Mouse (Mus musculus): ENCODE results near the gene Sugp1. TPM values are rescaled to one million over a fixed set of nuclear protein-coding genes. Genes with fewer than 3 reads are reported as not detected.
A peak's percentile ranks its signal among the peaks of the same experiment; 100 is the strongest.
"Not testable (repeated sequence)": the region's sequence is repeated elsewhere in the genome, so short reads cannot be mapped to it uniquely, and the experiment has no call there.

The Sugp1 gene
- 10.8 and 11.1 TPM in 2 replicates for polyA plus RNA-seq (2012; rRNA removed)

GRCm38 (mm10) chr8:70042583-70043455, at the start of gene Sugp1, which contains the start of gene Mau2:
Gene Sugp1 (plus strand): TSS chr8:70042813.
Gene Mau2 (minus strand): TSS chr8:70042734.
- WGBS = under 1% methylated on average over 65 of the region's 65 CpGs
- peak; percentile 79 for DNase-seq (ENCODE audit: low read depth, low spot score)

DNA sequence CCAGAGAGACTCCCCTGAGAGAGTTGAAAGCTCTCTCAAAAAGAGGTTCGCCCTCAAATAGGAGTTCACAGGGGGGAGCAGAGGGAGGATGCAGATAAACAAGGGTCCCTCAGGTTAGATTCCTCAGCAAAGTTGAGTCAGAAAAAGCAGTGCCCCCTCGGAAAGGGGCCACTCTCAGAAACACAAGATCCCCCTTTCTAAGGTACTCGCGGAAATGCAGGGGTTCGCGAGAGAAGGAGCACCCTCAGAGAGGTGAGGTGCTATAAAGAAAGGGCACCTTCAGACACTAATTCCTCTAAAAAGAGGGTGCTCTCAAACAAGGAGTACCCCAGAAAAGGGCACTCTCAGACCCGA, 47.2 kb upstream of the Sugp1 start:
- WGBS = under 1% methylated on average over 7 of the region's 7 CpGs
- no peak for DNase-seq (ENCODE audit: low read depth, low spot score)

DNA sequence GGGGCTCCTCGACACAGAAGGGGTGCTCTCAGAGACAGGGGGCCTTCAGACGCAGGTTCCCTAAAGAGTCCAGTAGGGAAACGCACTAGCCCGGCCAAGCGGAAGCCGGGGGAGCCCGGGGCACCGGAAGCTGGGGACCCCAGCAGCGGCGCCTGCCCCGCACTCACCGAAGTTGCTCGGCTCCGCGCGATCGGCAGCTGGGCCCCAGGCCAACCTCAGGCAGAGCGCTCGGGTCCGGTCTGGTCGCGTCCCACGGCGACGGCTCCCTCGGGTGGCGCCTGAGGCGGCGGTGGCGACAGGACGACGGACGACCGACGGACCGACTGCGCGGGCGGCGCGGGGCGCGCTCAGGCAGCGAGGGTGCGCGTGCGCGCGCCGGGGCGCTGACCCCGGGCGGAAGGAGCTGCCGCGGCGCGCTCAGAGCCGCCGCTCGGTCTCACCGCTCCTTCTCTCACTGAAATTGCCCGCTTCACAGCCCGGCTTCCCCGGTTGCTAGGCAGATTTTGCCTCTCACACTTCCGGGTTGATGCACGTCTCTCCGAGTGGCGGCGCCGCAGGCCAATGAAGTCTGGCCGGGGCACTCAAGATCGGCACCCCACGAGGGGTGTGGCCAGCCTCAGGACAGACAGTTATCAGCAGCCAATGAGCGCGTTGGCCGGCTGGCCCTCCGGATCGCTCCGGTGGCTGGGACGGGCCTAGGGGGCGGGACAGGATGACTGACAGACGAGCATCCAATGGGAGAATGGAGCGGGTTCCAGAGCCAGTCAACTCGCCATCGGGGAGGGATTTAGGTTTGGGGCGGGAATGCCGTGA, 46.6 kb upstream of the Sugp1 start, which contains the start of gene Gatad2a:
Gene Gatad2a (minus strand): TSS at position 609 of the 813 bp plus-strand sequence.
- DNase-seq (ENCODE audit: low read depth, low spot score) = peak; percentile 99
- under 1% methylated on average over 87 of the region's 87 CpGs for WGBS

- no peak for DNase-seq (ENCODE audit: low read depth, low spot score)
- 2% methylated on average over 35 of the region's 35 CpGs for WGBS
These were observed 45.9 kb upstream of the Sugp1 start for GRCm38 (mm10) chr8:69996589-69997285.

DNA sequence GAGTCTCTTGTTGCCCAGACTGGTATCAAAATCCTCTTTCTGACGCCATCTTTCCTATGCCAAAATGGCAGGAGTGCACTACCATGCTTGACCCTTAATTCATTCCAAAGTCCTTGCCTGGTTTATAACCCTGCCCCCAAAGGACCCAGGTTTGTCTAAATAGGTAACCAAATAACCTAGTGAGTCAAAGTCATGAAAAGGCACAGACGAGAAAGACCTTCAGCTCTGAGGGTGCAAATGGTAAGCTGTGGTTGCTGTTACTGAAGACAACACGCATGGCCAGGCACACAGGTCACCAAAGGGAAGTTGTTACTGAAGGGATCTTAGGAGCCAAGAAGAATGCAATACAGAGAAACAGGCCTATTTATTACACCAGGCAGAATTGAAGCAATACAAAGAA, 43.9 kb upstream of the Sugp1 start:
- DNase-seq (ENCODE audit: low read depth, low spot score) = no peak
- WGBS = 93% methylated on average over 3 of the region's 3 CpGs

DNA sequence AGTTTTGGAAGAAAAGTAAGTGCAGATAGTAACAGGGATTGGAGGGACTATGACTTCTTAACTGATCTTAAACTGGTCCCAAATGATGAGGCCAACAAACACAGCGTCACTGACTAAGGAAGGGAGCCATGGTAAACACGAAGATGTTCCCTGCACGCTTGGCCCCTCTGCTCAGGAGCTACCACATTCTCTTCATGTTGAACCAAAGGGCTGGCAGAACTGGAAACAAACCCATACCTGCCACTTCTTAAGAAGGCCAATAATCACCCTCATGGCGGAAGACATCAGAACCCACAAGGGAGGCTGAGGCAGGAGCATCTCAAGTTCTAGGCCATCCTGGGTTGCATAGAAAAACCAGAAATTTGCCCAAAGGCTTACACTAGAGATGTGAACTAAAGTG, 43.4 kb upstream of the Sugp1 start:
- WGBS = 96% methylated on average over 4 of the region's 4 CpGs
- DNase-seq (ENCODE audit: low read depth, low spot score) = no peak

GRCm38 (mm10) chr8:70000226-70000625, 42.4 kb upstream of the Sugp1 start:
- WGBS = 82% methylated on average over 2 of the region's 2 CpGs
- no peak for DNase-seq (ENCODE audit: low read depth, low spot score)

DNA sequence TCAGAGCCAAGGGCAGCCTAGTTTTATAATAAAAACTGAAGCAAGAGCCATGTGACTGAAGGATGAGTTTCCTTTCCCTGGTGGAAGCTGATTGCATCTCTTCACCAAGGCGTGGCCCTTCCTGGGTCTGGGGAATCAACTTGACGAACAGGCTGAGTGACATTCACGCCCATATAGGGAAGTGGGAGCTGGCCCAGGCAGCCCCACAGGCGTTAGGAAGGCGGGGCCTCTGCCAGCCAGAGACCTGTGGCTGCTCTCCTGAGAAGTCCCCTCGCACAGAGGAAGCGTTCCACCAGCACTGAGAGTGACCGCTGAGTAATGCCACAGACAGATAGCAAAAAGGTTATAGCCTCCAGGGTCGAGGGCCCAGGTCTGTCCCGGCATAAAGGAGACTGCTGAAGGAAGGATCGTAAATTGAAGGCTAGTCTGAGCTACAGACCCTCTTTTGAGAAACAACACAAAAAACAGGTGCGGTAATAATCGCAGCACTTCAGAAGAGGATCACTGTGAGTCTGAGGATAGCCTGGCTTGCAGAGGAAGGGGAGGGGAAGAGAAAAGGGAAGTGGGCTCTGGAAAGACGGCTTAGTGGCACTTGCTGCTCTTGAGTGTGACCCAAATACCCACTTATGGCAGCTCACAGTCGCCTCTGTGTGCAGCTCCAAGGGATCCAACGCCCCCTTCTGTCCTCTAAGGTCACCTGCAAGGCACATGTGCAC, 41.3 kb upstream of the Sugp1 start:
- DNase-seq (ENCODE audit: low read depth, low spot score) = peak; percentile 95
- WGBS = under 1% methylated on average over 16 of the region's 16 CpGs

GRCm38 (mm10) chr8:70001892-70002191, 40.8 kb upstream of the Sugp1 start:
- 31% methylated on average over 7 of the region's 7 CpGs for WGBS
- DNase-seq (ENCODE audit: low read depth, low spot score) = not testable (repeated sequence)

DNA sequence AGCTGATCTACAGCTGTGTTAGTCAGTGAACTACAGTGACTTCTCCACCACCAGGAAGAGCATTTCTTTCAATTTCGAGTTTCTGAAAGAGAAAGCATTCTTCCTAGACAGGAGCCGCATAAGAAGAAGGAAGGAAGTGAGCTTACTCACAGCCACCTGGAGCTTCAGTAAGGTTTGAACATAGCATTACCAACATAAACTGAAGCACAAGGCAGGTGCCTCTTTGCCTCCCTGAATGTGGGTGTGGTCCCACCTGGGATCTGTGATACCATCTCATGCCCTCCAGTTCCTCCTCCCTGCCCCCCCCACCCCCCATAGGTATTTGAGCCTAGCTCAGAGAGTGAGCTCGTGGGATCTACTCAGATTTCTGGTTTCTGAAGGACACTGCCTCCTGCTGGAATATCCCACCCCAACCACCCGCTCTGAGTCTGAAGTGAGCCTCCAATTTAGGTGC, 39.4 kb upstream of the Sugp1 start:
- WGBS = 38% methylated on average over 4 of the region's 4 CpGs

DNA sequence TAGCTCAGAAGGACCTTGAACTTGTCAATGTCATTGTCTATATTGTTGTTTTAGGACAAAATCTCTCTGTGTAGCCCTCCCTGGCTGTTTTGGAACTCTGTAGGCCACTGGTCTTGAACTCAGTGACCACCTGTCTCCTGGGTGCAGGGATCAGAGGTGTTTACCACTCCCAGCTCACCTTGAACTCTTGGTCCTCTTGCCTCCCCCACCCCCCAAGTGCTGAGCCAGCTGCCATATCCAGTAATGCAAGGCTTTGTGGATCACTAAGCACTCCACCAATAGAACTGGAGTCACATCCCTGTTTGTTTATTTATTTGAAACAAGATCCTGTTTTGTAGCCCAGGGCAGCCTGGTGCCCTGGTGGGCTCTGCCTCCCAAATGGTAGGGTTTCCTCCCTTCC, 38.3 kb upstream of the Sugp1 start:
- DNase-seq (ENCODE audit: low read depth, low spot score) = no peak

More for the DNA sequence above, 39.4 kb upstream of the Sugp1 start:
- DNase-seq (ENCODE audit: low read depth, low spot score) = no peak

- 53% methylated on average over 2 of the region's 2 CpGs for WGBS
- DNase-seq (ENCODE audit: low read depth, low spot score) = no peak
These were observed 37.4 kb upstream of the Sugp1 start for GRCm38 (mm10) chr8:70005178-70005577.

- DNase-seq (ENCODE audit: low read depth, low spot score) = not testable (repeated sequence)
- 91% methylated on average over 14 of the region's 14 CpGs for WGBS
These were observed 31.8 kb upstream of the Sugp1 start for GRCm38 (mm10) chr8:70010796-70011195.

DNA sequence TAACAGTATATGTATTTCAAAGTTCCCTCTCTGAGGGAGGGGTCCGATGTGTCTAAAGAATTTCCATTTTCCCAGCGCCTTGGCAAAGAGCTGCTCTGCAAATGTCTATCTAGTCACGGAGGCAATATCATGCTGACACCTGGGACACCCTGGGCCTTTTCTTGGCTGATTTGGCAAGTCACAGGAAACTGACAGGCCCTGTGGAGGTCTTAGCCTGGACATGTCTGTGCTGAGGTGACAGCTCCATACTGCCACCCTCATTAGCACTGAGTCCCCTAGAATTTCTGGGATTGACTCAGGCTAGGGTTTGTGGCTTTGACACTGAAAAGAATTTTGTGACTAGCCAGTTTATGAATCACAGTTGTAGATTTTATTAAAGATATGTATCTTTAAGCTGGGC, 30.3 kb upstream of the Sugp1 start:
- 70% methylated on average over 3 of the region's 3 CpGs for whole genome bisulfite sequencing
- DNase-seq (ENCODE audit: low read depth, low spot score) = no peak

DNA sequence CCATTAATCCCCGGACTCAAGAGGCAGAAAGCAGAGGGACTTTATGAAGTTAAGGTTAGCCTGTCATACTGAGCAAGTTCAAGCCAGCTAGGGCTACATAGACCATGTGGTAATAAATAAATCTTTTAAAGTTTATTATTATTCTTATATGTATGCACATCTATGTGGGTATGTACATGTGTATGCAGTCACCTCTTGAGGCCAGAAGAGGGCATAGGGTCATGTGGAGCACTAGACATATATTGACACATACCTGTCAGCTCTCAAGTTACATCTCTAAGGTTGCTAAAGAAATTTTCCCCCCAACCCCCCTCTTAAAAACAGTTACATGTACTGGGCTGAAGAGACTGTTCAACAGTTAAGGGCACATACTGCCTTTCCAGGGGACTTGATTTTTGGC, 29.9 kb upstream of the Sugp1 start:
- no peak for DNase-seq (ENCODE audit: low read depth, low spot score)
- 82% methylated on average over 1 of the region's 1 CpGs for WGBS

- no peak for DNase-seq (ENCODE audit: low read depth, low spot score)
- WGBS = 69% methylated on average over 1 of the region's 1 CpGs
These were observed 27.6 kb upstream of the Sugp1 start for GRCm38 (mm10) chr8:70015017-70015416.

DNA sequence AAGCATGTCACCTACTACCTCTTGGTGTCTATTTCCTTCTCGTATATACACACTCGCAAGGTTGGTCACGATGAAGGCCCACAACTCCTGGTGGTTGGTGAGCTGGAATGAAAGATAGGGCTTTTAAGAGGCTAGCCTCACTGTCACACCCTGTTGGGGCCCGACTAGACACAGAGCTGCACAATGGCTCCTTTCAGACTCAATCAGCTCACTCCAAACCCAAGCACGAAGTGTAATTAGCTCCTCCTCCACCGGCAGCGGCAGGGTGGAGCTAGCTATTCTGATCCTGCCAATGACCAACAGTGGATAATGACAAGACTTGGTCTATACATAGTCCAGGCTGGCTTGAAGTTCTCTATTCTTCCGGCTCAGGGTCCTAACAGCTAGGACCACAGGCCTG, 19.0 kb upstream of the Sugp1 start:
- no peak for DNase-seq (ENCODE audit: low read depth, low spot score)
- WGBS = 43% methylated on average over 8 of the region's 8 CpGs

GRCm38 (mm10) chr8:70026151-70026550, 16.5 kb upstream of the Sugp1 start:
- no peak for DNase-seq (ENCODE audit: low read depth, low spot score)
- WGBS = 59% methylated on average over 2 of the region's 2 CpGs

DNA sequence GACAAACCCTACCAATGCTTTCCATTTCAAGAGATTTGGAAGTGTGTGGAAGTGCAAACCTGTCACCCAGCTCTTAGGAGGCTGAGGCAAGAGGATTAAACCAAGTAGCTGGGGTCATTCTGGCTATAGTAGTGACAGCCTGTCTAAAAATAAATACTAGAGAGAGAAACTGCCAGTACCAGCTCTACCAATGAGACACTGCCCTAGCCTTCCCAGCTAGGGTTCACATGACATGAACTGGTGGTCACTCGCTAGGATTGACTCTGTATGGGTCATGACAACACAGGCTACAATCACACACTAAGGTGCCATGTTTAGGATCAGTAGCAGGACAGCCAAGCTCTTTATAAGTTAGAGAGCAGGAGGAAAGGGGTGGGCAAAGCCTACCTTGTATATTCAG, 12.4 kb upstream of the Sugp1 start:
- WGBS = 93% methylated on average over 1 of the region's 1 CpGs
- no peak for DNase-seq (ENCODE audit: low read depth, low spot score)

DNA sequence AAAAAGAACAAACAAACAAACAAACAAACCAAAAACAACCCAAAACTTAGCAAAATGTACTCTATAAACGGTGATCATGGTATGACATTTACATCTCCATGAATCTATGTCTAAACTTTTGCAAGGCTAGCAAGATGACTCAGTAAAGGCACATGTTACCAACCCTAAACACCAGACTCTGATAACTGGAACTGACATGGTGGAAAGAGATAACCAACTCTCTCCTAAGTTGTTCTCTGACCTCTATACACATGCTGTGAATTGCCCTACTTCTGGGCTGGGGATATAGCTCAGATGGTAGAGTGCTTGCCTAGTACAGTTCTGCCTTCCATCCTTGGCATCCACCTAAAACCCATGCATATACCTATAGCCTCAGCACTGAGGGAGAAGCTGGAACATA, 4.6 kb upstream of the Sugp1 start:
- 80% methylated on average over 1 of the region's 1 CpGs for WGBS
- DNase-seq (ENCODE audit: low read depth, low spot score) = no peak

Measured in large intestine, adult 2 months (tissue).